Mouse (Mus musculus) liver, adult 2 months (tissue): ENCODE data around the gene Irgc1. TPM values are rescaled to one million over a fixed set of nuclear protein-coding genes. Genes with fewer than 3 reads are reported as not detected.
A peak's percentile ranks its signal among the peaks of the same experiment; 100 is the strongest.
"Not testable (repeated sequence)": the region's sequence is repeated elsewhere in the genome, so short reads cannot be mapped to it uniquely, and the experiment has no call there.

ENCODE experiments used
- DNase-seq: peaks from one replicate; pipeline ENCODE4 v3.0.0-alpha.2; 2011; ENCODE audit warnings: low read depth, low spot score; ENCODE audit errors: extremely low read depth
- H3K27ac ChIP-seq: fragments of 200-500 bp; replicated peaks from 2 replicates; pipeline ENCODE4 v1.5.1; 2012; ENCODE audit warnings: low read depth, mild to moderate bottlenecking, control low read depth, inconsistent platforms, low read length; ENCODE audit not compliant: insufficient read depth
- H3K27me3 ChIP-seq: fragments of 200-500 bp; 2 replicates; pipeline ENCODE4 v1.6.1; 2012; ENCODE audit warnings: mild to moderate bottlenecking, moderate library complexity, low read length, inconsistent platforms; ENCODE audit not compliant: control insufficient read depth, insufficient read depth
- H3K36me3 ChIP-seq: fragments of 200-500 bp; 2 replicates; pipeline ENCODE4 v1.6.1; 2012; ENCODE audit warnings: low read length, inconsistent platforms; ENCODE audit not compliant: control insufficient read depth, insufficient read depth
- H3K4me1 ChIP-seq: fragments of 200-500 bp; 2 replicates; pipeline ENCODE4 v1.6.1; 2011; ENCODE audit warnings: low read length; ENCODE audit not compliant: control insufficient read depth, insufficient read depth
- H3K4me3 ChIP-seq: fragments of 200-500 bp; 2 replicates; pipeline ENCODE4 v1.5.1; 2011; ENCODE audit warnings: low read depth, mild to moderate bottlenecking, control low read depth, low read length, moderate library complexity; ENCODE audit not compliant: insufficient read depth
- H3K79me2 ChIP-seq: fragments of 200-500 bp; 2 replicates; pipeline ENCODE4 v1.6.1; 2012; ENCODE audit warnings: inconsistent platforms, mild to moderate bottlenecking, low read length, moderate library complexity; ENCODE audit not compliant: control insufficient read depth, insufficient read depth
- H3K9ac ChIP-seq: fragments of 200-500 bp; 2 replicates; pipeline ENCODE4 v1.6.1; 2012; ENCODE audit warnings: low read depth, mild to moderate bottlenecking, control low read depth, inconsistent platforms, low read length
- CTCF ChIP-seq: fragments of 200-500 bp; IDR thresholded peaks from 2 replicates; pipeline ENCODE4 v1.5.1; 2011; ENCODE audit warnings: low read depth, low read length, control low read depth
- POLR2A ChIP-seq: fragments of 200-500 bp; IDR thresholded peaks from 2 replicates; pipeline ENCODE4 v1.6.1; 2011; ENCODE audit warnings: low read length, control low read depth; ENCODE audit not compliant: insufficient read depth; ENCODE audit errors: extremely low read depth
- WGBS: fragments of 180-500 bp; shearing (Covaris S2); methylation state at CpG from one replicate; pipeline ENCODE4 v1.1.7; 2018; 5-methylcytosine and 5-hydroxymethylcytosine counted together
- polyA plus RNA-seq: library from polyadenylated mRNA; depleted of rRNA; stranded (reverse); fragments of >200 nt; gene quantifications from 2 replicates; pipeline ENCODE4 v1.2.3, GENCODE M21; 2012
- total RNA-seq: library from RNA; depleted of rRNA; stranded (reverse); fragments of >200 nt; gene quantifications from 2 replicates; pipeline ENCODE4 v1.2.3, GENCODE M21; 2014

Gene Irgc1
- total and polyA plus RNA-seq, 2 experiments: not detected

DNA sequence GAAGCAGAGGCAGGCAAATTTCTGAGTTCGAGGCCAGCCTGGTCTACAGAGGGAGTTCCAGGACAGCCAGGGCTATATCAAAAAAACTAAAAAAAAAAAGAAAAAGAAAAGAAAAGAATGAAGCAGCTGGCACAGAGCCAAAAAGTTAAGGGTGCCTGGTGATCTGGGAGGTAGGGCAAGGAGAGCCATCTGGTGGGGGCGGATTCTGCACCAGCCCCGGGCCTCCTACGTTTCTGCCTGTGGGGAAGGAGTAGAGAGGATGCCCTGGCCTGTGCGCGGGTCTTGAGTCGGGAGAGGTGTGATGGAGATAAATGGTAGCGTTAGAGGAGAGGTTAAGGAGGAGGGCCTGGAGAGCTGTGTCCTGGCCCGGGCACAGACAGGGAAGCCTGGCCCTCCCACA lies 43.9 kb downstream of the Irgc1 start:
- H3K79me2 ChIP-seq: no peaks in the 10 kb centered on the region
- no peaks in the 10 kb centered on the region for H3K27me3 ChIP-seq
- 95% methylated on average over 9 of the region's 9 CpGs for WGBS
- no peak for TF ChIP-seq CTCF
- no peak for TF ChIP-seq POLR2A
- H3K4me1 ChIP-seq: no peaks in the 10 kb centered on the region
- H3K36me3 ChIP-seq: no peaks in the 10 kb centered on the region
- no peak overlapping the region for H3K9ac ChIP-seq
- H3K4me3 ChIP-seq: no peak overlapping the region
- DNase-seq: no peak
- H3K27ac ChIP-seq: no peak overlapping the region

DNA sequence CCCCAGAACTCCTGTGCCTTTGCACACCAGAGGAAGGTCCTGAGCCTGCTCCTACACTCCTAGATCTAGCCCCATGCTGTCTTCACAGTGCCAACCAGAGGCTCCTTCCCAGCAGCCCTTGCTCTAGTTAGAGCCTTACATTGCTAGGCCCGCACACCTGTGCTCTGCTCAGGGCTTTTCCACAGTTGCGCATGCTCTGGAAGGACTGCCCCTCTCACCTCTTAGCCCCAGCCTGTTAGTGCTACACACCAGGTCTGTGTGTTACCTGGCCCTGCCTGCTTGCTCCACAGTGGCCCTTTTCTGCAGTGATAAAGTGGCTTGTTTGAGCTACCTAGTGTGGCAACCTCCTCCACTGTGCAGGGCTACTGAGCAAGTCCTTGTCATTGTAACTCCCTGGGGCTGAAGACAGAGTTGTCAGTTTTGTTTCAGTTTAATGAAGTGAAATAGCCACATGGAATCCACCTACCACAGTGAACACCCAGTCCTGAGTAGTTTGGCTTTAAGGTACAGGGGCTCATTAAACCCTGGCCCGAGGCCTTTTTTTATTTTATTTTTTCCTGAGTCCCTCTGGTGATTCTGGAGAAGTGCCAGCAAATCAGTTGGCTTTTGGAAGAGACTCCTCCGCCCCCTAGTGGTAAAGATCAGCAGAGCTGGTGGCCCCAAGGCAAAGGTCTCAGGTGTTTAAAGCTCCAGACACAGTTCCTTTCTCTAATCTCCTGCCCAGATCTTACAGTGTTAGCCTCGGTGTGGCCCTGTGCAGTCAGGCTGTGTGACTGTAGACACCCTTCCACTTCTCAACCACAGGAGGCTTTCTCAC lies 45.4 kb downstream of the Irgc1 start:
- Histone ChIP-seq H3K27me3 (no peaks in the 10 kb centered on the region), H3K9ac (no peak overlapping the region), H3K36me3 (no peaks in the 10 kb centered on the region), H3K4me3 (no peak overlapping the region), H3K27ac (no peak overlapping the region), H3K4me1 (no peaks in the 10 kb centered on the region), H3K79me2 (no peaks in the 10 kb centered on the region)
- WGBS: 41% methylated on average over 5 of the region's 5 CpGs
- peak; percentile 55 for DNase-seq
- TF ChIP-seq CTCF (peak; percentile 73), POLR2A (no peak)

DNA sequence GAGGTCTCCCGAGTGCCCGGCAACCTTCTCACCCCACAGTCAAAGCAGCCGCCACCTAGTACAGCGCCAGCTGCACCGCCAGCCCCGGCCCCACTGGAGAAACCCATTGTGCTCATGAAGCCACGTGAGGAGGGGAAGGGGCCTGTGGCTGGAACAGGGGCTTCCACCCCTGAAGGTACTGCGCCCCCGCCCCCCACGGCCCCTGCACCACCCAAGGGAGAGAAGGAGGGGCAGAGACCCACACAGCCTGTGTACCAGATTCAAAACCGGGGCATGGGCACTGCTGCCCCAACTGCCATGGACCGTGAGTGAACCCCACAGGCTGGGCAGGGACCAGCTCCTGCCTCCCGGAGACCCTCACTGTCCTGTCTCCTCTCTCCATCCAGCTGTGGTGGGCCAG lies 46.4 kb downstream of the Irgc1 start:
- 96% methylated on average over 13 of the region's 13 CpGs for WGBS
- Histone ChIP-seq H3K27me3 (no peaks in the 10 kb centered on the region), H3K4me1 (no peaks in the 10 kb centered on the region), H3K36me3 (no peaks in the 10 kb centered on the region), H3K4me3 (no peak overlapping the region), H3K9ac (no peak overlapping the region), H3K79me2 (peaks cover 3% of the 10 kb centered on the region; the same call in 1 of the 2 replicates), H3K27ac (no peak overlapping the region)
- no peak for TF ChIP-seq CTCF
- TF ChIP-seq POLR2A: no peak
- no peak for DNase-seq

DNA sequence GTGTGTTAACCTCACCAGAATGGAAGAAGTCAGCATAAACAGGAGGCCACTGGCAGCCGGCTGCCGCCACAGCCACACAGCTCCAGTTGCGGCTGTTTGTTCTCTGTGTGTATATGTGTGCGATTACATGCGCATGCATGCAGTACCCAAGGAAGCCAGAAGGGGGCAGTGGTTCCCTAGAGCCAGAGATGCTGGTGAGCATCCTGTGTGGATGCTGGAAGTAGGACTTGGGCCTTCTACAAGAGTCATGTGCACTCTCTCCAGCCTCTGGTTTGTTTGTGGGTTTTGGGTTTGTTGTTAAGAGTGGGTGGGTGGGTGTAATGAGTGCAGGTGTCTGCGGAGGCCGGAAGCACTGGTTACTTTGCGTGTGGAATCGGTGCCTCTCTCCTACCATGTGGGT lies 49.2 kb downstream of the Irgc1 start:
- no peak for DNase-seq
- H3K4me3 ChIP-seq: no peak overlapping the region
- 98% methylated on average over 9 of the region's 9 CpGs for WGBS

DNA sequence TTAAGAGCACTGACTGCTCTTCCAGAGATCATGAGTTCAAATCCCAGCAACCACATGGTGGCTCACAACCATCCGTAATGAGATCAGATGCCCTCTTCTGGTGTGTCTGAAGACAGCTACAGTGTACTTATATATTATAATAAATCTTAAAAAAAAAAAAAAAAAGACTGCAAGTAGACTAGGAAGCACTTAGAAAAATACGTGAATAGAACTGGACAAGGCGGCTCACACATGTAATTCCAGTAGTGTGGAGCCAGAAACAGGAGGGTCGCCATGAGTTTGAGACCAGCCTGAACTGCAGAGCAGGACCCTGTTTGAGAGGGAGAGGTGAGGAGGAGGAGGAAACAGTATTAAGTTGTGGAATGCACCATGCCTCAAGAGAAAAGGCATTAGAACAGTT lies 51.6 kb downstream of the Irgc1 start:
- not testable (repeated sequence) for H3K27ac ChIP-seq, H3K4me3 ChIP-seq
- 98% methylated on average over 4 of the region's 4 CpGs for WGBS

More for the DNA sequence above, 49.2 kb downstream of the Irgc1 start:
- Histone ChIP-seq H3K4me1 (peaks cover 4% of the 10 kb centered on the region; the same call in 1 of the 2 replicates), H3K27ac (no peak overlapping the region), H3K36me3 (no peaks in the 10 kb centered on the region), H3K79me2 (peaks cover 3% of the 10 kb centered on the region; the same call in 1 of the 2 replicates), H3K9ac (no peak overlapping the region), H3K27me3 (no peaks in the 10 kb centered on the region)
- TF ChIP-seq POLR2A (no peak), CTCF (peak; percentile 51)

DNA sequence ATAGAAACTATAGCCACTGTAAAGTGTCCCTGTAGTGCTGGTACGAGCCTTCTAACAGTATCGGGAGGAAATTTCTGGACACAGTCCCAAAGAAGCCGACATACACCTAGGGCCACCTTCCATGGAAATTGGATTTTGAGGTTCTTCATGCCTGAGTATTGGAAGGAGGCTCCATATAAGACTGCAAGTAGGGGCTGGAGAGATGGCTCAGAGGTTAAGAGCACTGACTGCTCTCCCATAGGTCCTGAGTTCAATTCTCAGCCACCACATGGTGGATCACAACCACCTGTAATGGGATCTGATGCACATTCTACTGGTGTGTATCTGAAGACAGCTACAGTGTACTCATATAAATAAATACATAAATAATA lies 52.0 kb downstream of the Irgc1 start:
- peaks cover 4% of the 10 kb centered on the region; the same call in 1 of the 2 replicates for H3K4me1 ChIP-seq
- TF ChIP-seq POLR2A (no peak), CTCF (no peak)
- peak overlapping the region; percentile 60 for H3K9ac ChIP-seq
- H3K36me3 ChIP-seq: no peaks in the 10 kb centered on the region
- WGBS: 4% methylated on average over 3 of the region's 3 CpGs
- peak overlapping the region; percentile 83 for H3K4me3 ChIP-seq
- no peak for DNase-seq
- peaks cover 3% of the 10 kb centered on the region; the same call in 1 of the 2 replicates for H3K79me2 ChIP-seq
- H3K27me3 ChIP-seq: no peaks in the 10 kb centered on the region
- peak overlapping the region; percentile 36 for H3K27ac ChIP-seq

More for the DNA sequence above, 51.6 kb downstream of the Irgc1 start:
- H3K79me2 ChIP-seq, DNase-seq, H3K27me3 ChIP-seq, H3K9ac ChIP-seq, H3K4me1 ChIP-seq, H3K36me3 ChIP-seq: not testable (repeated sequence)
